Mouse (Mus musculus) liver, embryonic 15.5 days (tissue): Measurements from ENCODE around the gene Btbd11. TPM values are rescaled to one million over a fixed set of nuclear protein-coding genes. Genes with fewer than 3 reads are reported as not detected.

ENCODE experiments used
- ATAC-seq: fragments of 200-750 bp; cut with Nextera tagmentation; 2 replicates; pipeline ENCODE4 v1.8.0; 2017; ENCODE audit warnings: moderate number of reproducible peaks, mild to moderate bottlenecking, moderate library complexity; ENCODE audit not compliant: insufficient read depth
- H3K27ac ChIP-seq: fragments of 300-500 bp; sonication (generic); replicated peaks from 2 replicates; pipeline ENCODE4 v1.5.1; 2015; ENCODE audit warnings: mild to moderate bottlenecking, inconsistent platforms
- H3K27me3 ChIP-seq: fragments of 300-500 bp; sonication (generic); 2 replicates; pipeline ENCODE4 v1.6.1; 2015; ENCODE audit warnings: mild to moderate bottlenecking, inconsistent platforms
- H3K36me3 ChIP-seq: fragments of 300-500 bp; sonication (generic); replicated peaks from 2 replicates; pipeline ENCODE4 v1.6.1; 2015; ENCODE audit warnings: moderate library complexity, mild to moderate bottlenecking, inconsistent platforms
- H3K4me1 ChIP-seq: fragments of 300-500 bp; sonication (generic); replicated peaks from 2 replicates; pipeline ENCODE4 v1.6.1; 2015; ENCODE audit warnings: inconsistent platforms
- H3K4me2 ChIP-seq: fragments of 300-500 bp; sonication (generic); 2 replicates; pipeline ENCODE4 v1.6.1; 2015; ENCODE audit warnings: moderate library complexity, mild to moderate bottlenecking, inconsistent platforms
- H3K4me3 ChIP-seq: fragments of 300-500 bp; sonication (generic); replicated peaks from 2 replicates; pipeline ENCODE4 v1.5.1; 2015; ENCODE audit warnings: mild to moderate bottlenecking, inconsistent platforms
- H3K9ac ChIP-seq: fragments of 300-500 bp; sonication (generic); 2 replicates; pipeline ENCODE4 v1.6.1; 2015; ENCODE audit warnings: moderate library complexity, mild to moderate bottlenecking, inconsistent platforms
- H3K9me3 ChIP-seq: fragments of 300-500 bp; sonication (generic); replicated peaks from 2 replicates; pipeline ENCODE4 v1.6.1; 2016; ENCODE audit warnings: inconsistent platforms
- WGBS: fragments of 180-500 bp; shearing (Covaris S2); methylation state at CpG from one replicate; pipeline ENCODE4 v1.1.7; 2015; ENCODE audit warnings: mixed read lengths; ENCODE audit not compliant: insufficient replicate concordance; 5-methylcytosine and 5-hydroxymethylcytosine counted together
- polyA plus RNA-seq: library from polyadenylated mRNA; unstranded; fragments of >200 nt; fragmentation: Nextera tagmentation; extraction: Ambion mirVana; gene quantifications from 2 replicates; pipeline ENCODE4 v1.2.1, GENCODE M21; 2015

Btbd11 gene
- polyA plus RNA-seq, 1 experiment from 2014 or later, result 0.35 TPM

DNA sequence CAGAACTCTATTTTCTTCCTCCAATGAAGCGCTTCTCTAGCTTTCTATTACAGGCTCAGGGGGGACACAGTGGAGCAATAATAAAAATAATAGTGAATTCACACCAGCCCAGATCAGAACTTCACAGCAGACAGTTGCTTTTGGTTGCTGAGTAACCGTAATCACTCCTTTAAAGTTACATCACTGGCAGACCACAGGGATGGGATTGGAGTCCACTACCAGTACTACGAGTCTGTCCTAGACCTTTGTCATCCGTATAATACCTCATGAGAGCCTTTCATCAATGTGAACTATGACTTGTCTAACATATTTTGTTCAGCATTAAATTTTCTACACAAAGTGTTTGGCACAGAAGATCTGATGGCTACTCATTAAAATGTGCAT is 35.0 kb downstream of the Btbd11 start:
- no peak overlapping the region for H3K9ac ChIP-seq
- H3K4me1 ChIP-seq, result no peaks in the 10 kb centered on the region
- no peaks in the 10 kb centered on the region for H3K27me3 ChIP-seq
- no peak overlapping the region for H3K27ac ChIP-seq
- no peaks in the 10 kb centered on the region for H3K9me3 ChIP-seq
- H3K36me3 ChIP-seq, result no peaks in the 10 kb centered on the region
- 64% methylated on average over 4 of the region's 4 CpGs for WGBS
- H3K4me2 ChIP-seq, result no peak overlapping the region
- no peak for ATAC-seq
- H3K4me3 ChIP-seq, result no peak overlapping the region

DNA sequence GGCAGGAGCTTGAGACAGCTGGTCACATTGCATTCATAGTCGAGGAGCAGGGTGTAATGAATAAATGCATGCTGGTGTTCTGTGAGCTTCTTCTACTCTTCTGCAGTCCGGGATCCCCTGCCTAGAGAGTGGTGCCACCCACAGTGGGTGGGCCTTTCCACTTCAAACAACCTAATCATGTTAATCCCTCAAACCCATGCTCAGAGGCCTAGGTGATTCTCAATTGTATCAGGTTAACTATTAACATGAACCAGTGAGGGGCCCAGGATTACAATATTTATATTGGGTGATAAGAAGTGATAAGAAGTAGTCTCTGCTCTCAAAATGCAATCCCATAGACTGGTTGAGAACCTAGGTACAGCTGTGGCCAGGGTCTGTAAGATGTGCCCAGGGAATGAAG is 39.1 kb downstream of the Btbd11 start:
- Histone ChIP-seq H3K4me1 (no peaks in the 10 kb centered on the region), H3K4me3 (no peak overlapping the region), H3K36me3 (no peaks in the 10 kb centered on the region), H3K27me3 (no peaks in the 10 kb centered on the region), H3K9me3 (no peaks in the 10 kb centered on the region), H3K4me2 (no peak overlapping the region), H3K27ac (no peak overlapping the region), H3K9ac (no peak overlapping the region)
- 44% methylated on average over 2 of the region's 2 CpGs for WGBS
- no peak for ATAC-seq

DNA sequence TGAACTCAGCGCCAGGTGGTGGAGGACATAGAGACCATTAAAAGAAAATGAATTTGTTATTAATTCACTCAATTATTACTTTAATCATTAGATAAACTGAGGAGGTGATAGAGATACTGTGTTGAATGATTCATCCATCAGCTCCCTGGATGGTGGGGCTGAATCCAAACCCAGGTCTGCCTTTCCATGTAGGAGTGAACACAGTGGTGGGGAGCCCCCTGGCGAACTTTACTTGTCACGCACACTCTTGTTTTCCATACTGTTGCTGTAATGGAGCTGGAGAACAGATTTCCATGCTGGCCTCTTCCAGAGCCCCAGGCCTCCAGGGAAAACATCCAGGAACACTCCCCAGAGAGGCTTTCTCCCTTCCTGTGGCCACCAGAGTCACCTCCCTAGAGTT is 50.6 kb downstream of the Btbd11 start:
- no peak overlapping the region for H3K9ac ChIP-seq
- H3K4me3 ChIP-seq, result no peak overlapping the region
- H3K27ac ChIP-seq, result no peak overlapping the region
- ATAC-seq, result no peak
- H3K9me3 ChIP-seq, result no peaks in the 10 kb centered on the region
- WGBS, result 70% methylated on average over 3 of the region's 3 CpGs
- no peaks in the 10 kb centered on the region for H3K27me3 ChIP-seq
- no peak overlapping the region for H3K4me2 ChIP-seq
- no peaks in the 10 kb centered on the region for H3K4me1 ChIP-seq
- H3K36me3 ChIP-seq, result no peaks in the 10 kb centered on the region

DNA sequence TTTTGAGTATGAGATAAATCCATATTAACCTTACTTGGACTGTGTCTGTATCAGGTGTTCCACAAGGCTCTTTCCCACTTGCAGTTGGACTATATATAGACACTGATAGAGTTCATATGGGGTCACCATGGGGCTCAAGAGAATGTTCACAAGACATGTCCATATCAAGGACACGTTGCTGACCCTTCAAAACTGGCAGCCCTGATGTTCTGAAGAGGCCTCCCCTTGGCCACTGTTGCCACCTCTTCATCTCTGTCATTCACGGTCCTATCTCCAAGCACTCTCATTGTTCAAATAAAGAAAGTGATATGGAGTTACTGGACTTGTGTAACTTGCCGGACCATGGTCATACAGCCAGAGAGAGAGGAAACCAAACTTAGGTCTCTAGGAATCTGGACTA is 56.8 kb downstream of the Btbd11 start:
- no peak overlapping the region for H3K9ac ChIP-seq
- no peaks in the 10 kb centered on the region for H3K27me3 ChIP-seq
- H3K4me1 ChIP-seq, result no peaks in the 10 kb centered on the region
- WGBS, result 55% methylated on average over 3 of the region's 3 CpGs
- no peak for ATAC-seq
- no peaks in the 10 kb centered on the region for H3K9me3 ChIP-seq
- H3K4me2 ChIP-seq, result no peak overlapping the region
- no peak overlapping the region for H3K27ac ChIP-seq
- H3K36me3 ChIP-seq, result no peaks in the 10 kb centered on the region
- no peak overlapping the region for H3K4me3 ChIP-seq

DNA sequence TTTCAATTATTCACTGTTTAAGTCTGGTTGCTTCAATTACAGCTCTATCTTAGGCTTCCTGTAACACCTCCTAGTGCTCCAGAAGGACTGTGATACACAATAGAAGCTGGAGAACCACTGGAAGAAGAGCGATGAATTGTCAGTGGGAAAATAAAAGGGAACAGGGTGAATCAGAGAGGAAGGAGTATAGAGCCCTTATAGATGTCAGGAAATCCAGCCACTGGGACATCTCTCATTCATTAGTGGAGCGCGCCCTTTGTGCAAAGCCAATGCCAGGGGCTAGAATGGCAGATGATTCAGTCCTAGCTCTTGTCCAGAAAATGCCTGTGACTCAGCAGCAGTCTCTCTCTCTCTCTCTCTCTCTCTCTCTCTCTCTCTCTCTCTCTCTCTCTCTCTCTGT is 59.3 kb downstream of the Btbd11 start:
- H3K4me1 ChIP-seq, result no peaks in the 10 kb centered on the region
- no peaks in the 10 kb centered on the region for H3K27me3 ChIP-seq
- H3K27ac ChIP-seq, result no peak overlapping the region
- H3K9ac ChIP-seq, result no peak overlapping the region
- H3K9me3 ChIP-seq, result no peaks in the 10 kb centered on the region
- H3K4me2 ChIP-seq, result no peak overlapping the region
- H3K36me3 ChIP-seq, result no peaks in the 10 kb centered on the region
- WGBS, result 69% methylated on average over 3 of the region's 3 CpGs
- no peak for ATAC-seq
- H3K4me3 ChIP-seq, result no peak overlapping the region

DNA sequence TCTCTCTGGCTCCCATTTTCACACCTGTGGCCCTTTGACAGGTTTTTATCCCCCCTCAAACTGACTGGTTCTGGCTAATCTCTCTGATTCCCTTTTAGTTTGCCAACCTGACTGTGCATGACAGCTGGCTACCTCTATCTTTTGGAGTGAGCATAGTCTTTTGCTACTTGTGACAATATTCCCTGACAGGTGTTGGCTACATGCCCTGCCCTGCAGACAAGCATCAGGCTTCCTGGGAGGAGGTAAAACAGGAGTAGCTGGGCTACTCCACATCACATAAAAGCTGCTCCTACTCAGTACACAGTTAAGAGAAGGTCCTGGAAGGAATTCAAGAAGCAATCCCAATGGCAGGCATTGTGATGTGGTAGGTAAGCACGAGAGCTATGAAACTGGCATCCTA is 60.1 kb downstream of the Btbd11 start:
- no peaks in the 10 kb centered on the region for H3K27me3 ChIP-seq
- 61% methylated on average over 1 of the region's 1 CpGs for WGBS

DNA sequence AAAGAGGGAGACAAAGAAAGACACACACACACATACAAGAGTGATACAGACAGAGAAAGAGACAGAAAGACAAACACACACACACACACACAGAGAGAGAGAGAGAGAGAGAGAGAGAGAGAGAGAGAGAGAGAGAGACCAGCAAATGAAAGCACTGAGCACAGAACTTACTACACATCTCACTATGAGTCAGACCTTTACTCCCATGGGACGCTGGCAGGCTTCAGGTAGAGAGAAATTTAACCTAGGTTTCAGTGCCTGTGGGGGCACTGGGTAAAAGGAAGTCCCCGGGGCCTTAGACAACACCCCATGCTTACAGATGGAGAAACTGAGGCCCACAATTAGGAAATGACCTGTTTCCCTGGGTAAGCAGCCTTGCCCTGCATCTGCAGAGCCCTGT is 61.3 kb downstream of the Btbd11 start:
- Histone ChIP-seq H3K9me3 (no peaks in the 10 kb centered on the region), H3K27ac (no peak overlapping the region), H3K36me3 (no peaks in the 10 kb centered on the region), H3K4me1 (no peaks in the 10 kb centered on the region), H3K4me3 (no peak overlapping the region), H3K4me2 (no peak overlapping the region), H3K27me3 (no peaks in the 10 kb centered on the region), H3K9ac (no peak overlapping the region)
- ATAC-seq, result no peak
- 49% methylated on average over 2 of the region's 2 CpGs for WGBS

More for the DNA sequence above, 60.1 kb downstream of the Btbd11 start:
- H3K4me3 ChIP-seq, result no peak overlapping the region
- no peak for ATAC-seq
- no peak overlapping the region for H3K9ac ChIP-seq
- H3K4me1 ChIP-seq, result no peaks in the 10 kb centered on the region
- no peak overlapping the region for H3K27ac ChIP-seq
- H3K4me2 ChIP-seq, result no peak overlapping the region
- no peaks in the 10 kb centered on the region for H3K36me3 ChIP-seq
- H3K9me3 ChIP-seq, result no peaks in the 10 kb centered on the region

DNA sequence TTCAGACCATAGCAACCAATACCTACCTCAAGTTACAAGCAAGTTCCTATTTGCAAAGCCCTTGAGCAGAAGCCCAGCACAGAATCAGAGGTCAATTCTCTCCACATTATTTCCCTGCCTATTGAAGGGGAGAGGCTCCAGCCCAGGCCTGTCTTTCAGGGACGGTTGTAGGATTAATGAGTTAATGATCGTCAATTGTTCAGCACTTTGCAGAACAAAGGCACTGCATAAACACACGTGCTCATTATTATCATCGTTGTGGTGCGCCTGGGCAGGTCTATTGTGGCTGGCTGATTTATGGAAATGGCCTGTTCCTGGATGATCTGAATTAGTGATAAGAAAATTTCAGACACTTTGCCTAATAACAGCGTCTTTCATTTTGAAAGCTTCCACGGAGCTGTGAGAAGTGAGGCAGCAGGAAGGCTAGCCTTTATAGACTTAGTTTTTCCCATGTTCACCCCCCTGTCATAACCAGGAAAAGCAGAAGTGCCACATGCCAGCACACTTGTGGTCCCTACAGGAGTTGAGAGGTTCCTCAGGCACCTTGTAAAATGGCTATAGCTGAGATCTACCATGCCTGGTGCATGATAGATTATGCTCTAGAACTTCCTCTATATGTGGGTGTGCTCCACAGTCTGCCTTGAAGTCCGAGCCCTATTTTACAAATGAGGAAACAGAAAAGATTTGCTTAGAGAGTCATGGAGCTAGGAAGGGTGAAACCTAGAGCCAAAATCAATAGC is 65.2 kb downstream of the Btbd11 start:
- no peak overlapping the region for H3K4me2 ChIP-seq
- H3K9ac ChIP-seq, result no peak overlapping the region
- H3K27ac ChIP-seq, result no peak overlapping the region
- H3K27me3 ChIP-seq, result no peaks in the 10 kb centered on the region
- H3K4me1 ChIP-seq, result no peaks in the 10 kb centered on the region
- 15% methylated on average over 8 of the region's 8 CpGs for WGBS
- no peak overlapping the region for H3K4me3 ChIP-seq
- H3K9me3 ChIP-seq, result no peaks in the 10 kb centered on the region
- ATAC-seq, result no peak
- H3K36me3 ChIP-seq, result no peaks in the 10 kb centered on the region

DNA sequence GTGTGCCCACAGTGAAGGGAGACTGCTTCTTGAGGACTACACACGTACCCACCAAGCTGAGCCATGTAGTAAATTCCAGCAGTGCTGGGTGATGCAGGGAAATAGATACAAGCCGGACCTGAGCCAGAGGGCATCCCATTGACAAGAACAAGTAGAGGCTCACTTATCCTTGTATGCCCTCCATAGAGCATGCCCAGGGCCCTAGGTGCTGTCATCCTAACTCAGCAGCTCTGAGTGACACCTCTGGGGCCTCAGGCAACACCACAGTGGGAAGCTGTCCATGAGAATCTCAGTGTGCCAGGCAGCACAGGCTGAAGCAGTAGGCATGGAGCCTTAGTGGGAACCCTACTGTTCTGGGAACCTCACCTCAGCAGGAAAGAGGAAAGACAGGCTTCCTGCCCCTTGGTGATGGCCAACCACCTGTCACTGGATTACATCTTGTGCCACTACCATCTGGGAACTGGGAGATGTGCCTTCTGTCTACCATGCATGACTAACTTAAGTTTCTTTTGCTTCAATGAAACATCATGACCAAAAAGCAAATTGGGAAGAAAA is 66.7 kb downstream of the Btbd11 start:
- Histone ChIP-seq H3K4me2 (no peak overlapping the region), H3K4me1 (no peaks in the 10 kb centered on the region), H3K27ac (no peak overlapping the region), H3K27me3 (no peaks in the 10 kb centered on the region), H3K4me3 (no peak overlapping the region), H3K9me3 (no peaks in the 10 kb centered on the region), H3K9ac (no peak overlapping the region), H3K36me3 (no peaks in the 10 kb centered on the region)
- no peak for ATAC-seq
- 57% methylated on average over 2 of the region's 2 CpGs for WGBS

DNA sequence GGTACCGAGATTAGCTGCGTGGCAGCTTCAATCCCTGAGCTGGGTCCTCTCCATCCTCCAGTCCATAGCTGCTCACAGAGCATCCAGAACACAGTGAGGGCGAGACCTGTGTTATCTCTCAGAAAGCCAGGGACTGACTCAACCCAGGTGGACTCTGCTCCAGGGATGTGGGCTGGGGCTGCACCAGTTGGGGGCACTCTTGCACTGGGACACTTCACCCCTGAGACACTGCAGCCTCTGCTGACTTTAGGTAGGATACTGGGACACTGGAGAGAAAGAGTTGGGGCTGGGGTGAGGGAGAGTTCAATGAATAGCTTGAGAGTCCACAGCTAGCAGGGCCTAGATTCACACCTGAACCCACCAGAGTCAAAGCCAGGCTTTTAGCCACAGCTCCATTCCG is 69.4 kb downstream of the Btbd11 start:
- Histone ChIP-seq H3K9ac (no peak overlapping the region), H3K4me1 (no peaks in the 10 kb centered on the region), H3K9me3 (no peaks in the 10 kb centered on the region), H3K27ac (no peak overlapping the region), H3K4me2 (no peak overlapping the region), H3K27me3 (no peaks in the 10 kb centered on the region), H3K36me3 (no peaks in the 10 kb centered on the region), H3K4me3 (no peak overlapping the region)
- no peak for ATAC-seq
- 47% methylated on average over 4 of the region's 4 CpGs for WGBS

DNA sequence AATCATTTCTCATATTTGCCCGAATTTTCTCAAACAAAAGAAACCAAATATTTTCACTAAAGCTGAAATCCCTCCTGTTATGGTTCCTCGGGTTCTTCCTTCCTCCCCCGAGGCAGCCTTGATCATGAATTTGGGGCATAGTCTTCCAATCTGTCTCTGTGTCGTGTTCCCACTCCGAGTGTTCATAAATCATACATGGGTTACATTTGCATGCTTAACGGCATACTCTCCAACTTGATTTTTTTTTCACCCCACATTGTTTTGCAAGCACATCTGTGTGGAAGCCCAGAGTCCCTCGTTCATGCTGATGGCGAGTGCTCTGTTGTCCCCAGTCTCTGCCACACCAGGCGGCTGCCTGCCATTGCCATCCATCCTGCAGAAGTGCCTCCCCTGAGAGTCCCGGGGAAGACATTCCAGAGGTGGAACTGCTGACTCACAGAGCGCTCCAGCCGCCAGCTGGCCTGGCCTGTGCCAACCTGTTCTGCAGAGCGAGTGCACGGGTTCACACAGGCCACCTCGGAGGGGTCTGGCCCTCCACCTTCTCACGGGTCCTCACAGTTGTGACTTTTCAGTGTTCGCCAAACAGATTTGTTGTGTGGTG is 72.2 kb downstream of the Btbd11 start:
- Histone ChIP-seq H3K27me3 (no peaks in the 10 kb centered on the region), H3K4me1 (no peaks in the 10 kb centered on the region), H3K36me3 (no peaks in the 10 kb centered on the region), H3K9me3 (no peaks in the 10 kb centered on the region), H3K9ac (no peak overlapping the region), H3K27ac (no peak overlapping the region), H3K4me2 (no peak overlapping the region), H3K4me3 (no peak overlapping the region)
- 48% methylated on average over 17 of the region's 17 CpGs for WGBS
- ATAC-seq, result no peak
